Mouse (Mus musculus): Measurements from ENCODE around the gene Myo18b. TPM values are rescaled to one million over a fixed set of nuclear protein-coding genes. Genes with fewer than 3 reads are reported as not detected.

Myo18b gene
- polyA plus RNA-seq, 1 experiment from 2014 or later, result 0.65 TPM

GRCm38 (mm10) chr5:112921914-112922313, 25.8 kb upstream of the Myo18b start:
- H3K27ac ChIP-seq, result no peak overlapping the region
- H3K9ac ChIP-seq, result no peak overlapping the region
- H3K4me2 ChIP-seq, result no peak overlapping the region
- H3K4me3 ChIP-seq (replicated peaks), result no peak overlapping the region
- no peak for ATAC-seq (ENCODE audit: low FRiP score)
- no peaks in the 10 kb centered on the region for H3K4me1 ChIP-seq
- 0 out of 2 replicates have a peak, but pooled peaks cover 4% of the 10 kb centered on the region for H3K36me3 ChIP-seq (replicated peaks)
- no peaks in the 10 kb centered on the region for H3K9me3 ChIP-seq
- H3K27me3 ChIP-seq, result no peaks in the 10 kb centered on the region

DNA sequence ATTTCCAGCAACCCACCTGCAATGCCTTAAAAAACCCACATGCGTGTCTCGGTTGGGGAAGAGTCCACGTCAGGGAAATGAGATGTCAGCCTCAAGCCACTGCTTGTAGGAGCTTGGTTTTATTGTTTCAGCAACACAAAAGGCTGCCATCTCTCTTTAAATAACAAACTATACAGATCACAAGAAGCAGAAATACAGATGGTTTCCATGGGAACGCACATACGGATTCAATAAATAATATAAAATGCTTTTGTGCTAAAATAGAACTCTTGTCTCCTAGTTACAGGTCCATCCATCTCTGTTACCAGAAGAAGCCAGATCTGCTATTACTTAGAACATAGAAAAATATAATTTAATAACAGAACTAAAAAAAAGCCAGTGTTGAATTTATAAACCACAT, 14.2 kb upstream of the Myo18b start:
- H3K9ac ChIP-seq, result no peak overlapping the region
- no peaks in the 10 kb centered on the region; the same call in 1 of the 2 replicates for H3K4me1 ChIP-seq
- H3K27ac ChIP-seq, result no peak overlapping the region
- no peaks in the 10 kb centered on the region for H3K27me3 ChIP-seq
- no peak overlapping the region for H3K4me2 ChIP-seq
- ATAC-seq (ENCODE audit: low FRiP score), result no peak
- H3K36me3 ChIP-seq (replicated peaks), result no peaks in the 10 kb centered on the region
- H3K9me3 ChIP-seq, result no peaks in the 10 kb centered on the region
- H3K4me3 ChIP-seq (replicated peaks), result no peak overlapping the region
- 73% methylated on average over 5 of the region's 5 CpGs for WGBS

- Histone ChIP-seq H3K4me2 (no peak overlapping the region), H3K36me3 (replicated peaks) (no peaks in the 10 kb centered on the region)
- WGBS, result 34% methylated on average over 2 of the region's 2 CpGs
These were observed 12.0 kb upstream of the Myo18b start for GRCm38 (mm10) chr5:112908169-112908614.

DNA sequence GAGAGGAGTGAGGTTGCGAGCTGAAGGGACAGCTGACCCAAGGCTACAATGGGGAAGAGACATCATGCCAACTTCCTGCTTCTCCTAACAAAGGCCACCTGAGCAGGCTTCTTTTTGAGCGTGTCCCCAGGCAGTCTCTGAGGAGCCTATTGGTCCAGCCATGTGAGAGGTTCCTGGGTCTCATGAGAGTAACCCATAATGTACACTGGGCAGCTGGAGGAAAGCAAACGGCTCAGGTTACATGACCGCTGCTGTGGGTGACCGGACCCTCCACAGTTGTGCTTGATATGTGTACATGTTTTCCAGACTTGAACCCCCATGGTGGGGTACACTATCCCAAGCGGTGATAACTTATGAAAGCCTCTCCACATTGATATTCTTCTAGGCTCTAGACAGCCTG, 11.3 kb upstream of the Myo18b start:
- Histone ChIP-seq H3K27me3 (no peaks in the 10 kb centered on the region), H3K4me1 (no peaks in the 10 kb centered on the region; the same call in 1 of the 2 replicates), H3K4me3 (replicated peaks) (no peak overlapping the region), H3K27ac (no peak overlapping the region), H3K4me2 (no peak overlapping the region), H3K9me3 (no peaks in the 10 kb centered on the region), H3K36me3 (replicated peaks) (no peaks in the 10 kb centered on the region), H3K9ac (no peak overlapping the region)
- 83% methylated on average over 6 of the region's 6 CpGs for whole genome bisulfite sequencing
- ATAC-seq (ENCODE audit: low FRiP score), result no peak

More at GRCm38 (mm10) chr5:112908169-112908614, 12.0 kb upstream of the Myo18b start:
- Histone ChIP-seq H3K9me3 (no peaks in the 10 kb centered on the region), H3K4me1 (no peaks in the 10 kb centered on the region; the same call in 1 of the 2 replicates), H3K9ac (no peak overlapping the region), H3K4me3 (replicated peaks) (no peak overlapping the region), H3K27ac (no peak overlapping the region), H3K27me3 (no peaks in the 10 kb centered on the region)
- ATAC-seq (ENCODE audit: low FRiP score), result no peak

- 80% methylated on average over 5 of the region's 5 CpGs for WGBS
- Histone ChIP-seq H3K4me3 (replicated peaks) (no peak overlapping the region), H3K27ac (no peak overlapping the region), H3K9ac (no peak overlapping the region), H3K4me1 (no peaks in the 10 kb centered on the region; the same call in 1 of the 2 replicates), H3K36me3 (replicated peaks) (no peaks in the 10 kb centered on the region), H3K9me3 (no peaks in the 10 kb centered on the region), H3K27me3 (no peaks in the 10 kb centered on the region), H3K4me2 (no peak overlapping the region)
- ATAC-seq (ENCODE audit: low FRiP score), result no peak
These were observed 2.6 kb downstream of the Myo18b start for GRCm38 (mm10) chr5:112893462-112894060.

DNA sequence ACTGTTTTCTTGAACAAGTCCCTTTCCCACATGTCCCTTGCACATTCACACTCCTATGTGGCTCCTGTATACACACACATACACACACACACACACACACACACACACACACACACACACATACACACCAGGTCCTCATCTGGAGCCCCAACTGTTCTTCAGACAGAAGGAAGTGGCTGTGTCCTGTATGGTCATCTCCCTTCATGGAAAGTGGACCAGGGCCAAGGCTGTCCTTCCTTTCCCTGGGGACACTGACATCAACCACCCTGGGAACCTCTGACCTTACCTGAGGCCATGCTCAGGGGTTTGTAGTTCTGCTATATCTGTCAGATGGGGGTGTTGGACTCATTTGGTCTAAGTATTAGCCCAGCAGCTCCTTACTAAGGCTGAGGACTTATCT, 3.8 kb downstream of the Myo18b start:
- Histone ChIP-seq H3K9ac (no peak overlapping the region), H3K9me3 (no peaks in the 10 kb centered on the region), H3K27ac (no peak overlapping the region), H3K27me3 (no peaks in the 10 kb centered on the region), H3K4me1 (no peaks in the 10 kb centered on the region; the same call in 1 of the 2 replicates), H3K4me2 (no peak overlapping the region), H3K4me3 (replicated peaks) (no peak overlapping the region), H3K36me3 (replicated peaks) (no peaks in the 10 kb centered on the region)
- no peak for ATAC-seq (ENCODE audit: low FRiP score)

GRCm38 (mm10) chr5:112888651-112889050, 7.5 kb downstream of the Myo18b start:
- no peaks in the 10 kb centered on the region for H3K36me3 ChIP-seq (replicated peaks)
- no peak for ATAC-seq (ENCODE audit: low FRiP score)
- H3K27me3 ChIP-seq, result no peaks in the 10 kb centered on the region
- no peak overlapping the region for H3K27ac ChIP-seq
- no peak overlapping the region for H3K9ac ChIP-seq
- H3K4me2 ChIP-seq, result no peak overlapping the region
- H3K9me3 ChIP-seq, result no peaks in the 10 kb centered on the region
- 67% methylated on average over 7 of the region's 7 CpGs for WGBS
- peaks cover 12% of the 10 kb centered on the region; the same call in 1 of the 2 replicates for H3K4me1 ChIP-seq
- no peak overlapping the region for H3K4me3 ChIP-seq (replicated peaks)

DNA sequence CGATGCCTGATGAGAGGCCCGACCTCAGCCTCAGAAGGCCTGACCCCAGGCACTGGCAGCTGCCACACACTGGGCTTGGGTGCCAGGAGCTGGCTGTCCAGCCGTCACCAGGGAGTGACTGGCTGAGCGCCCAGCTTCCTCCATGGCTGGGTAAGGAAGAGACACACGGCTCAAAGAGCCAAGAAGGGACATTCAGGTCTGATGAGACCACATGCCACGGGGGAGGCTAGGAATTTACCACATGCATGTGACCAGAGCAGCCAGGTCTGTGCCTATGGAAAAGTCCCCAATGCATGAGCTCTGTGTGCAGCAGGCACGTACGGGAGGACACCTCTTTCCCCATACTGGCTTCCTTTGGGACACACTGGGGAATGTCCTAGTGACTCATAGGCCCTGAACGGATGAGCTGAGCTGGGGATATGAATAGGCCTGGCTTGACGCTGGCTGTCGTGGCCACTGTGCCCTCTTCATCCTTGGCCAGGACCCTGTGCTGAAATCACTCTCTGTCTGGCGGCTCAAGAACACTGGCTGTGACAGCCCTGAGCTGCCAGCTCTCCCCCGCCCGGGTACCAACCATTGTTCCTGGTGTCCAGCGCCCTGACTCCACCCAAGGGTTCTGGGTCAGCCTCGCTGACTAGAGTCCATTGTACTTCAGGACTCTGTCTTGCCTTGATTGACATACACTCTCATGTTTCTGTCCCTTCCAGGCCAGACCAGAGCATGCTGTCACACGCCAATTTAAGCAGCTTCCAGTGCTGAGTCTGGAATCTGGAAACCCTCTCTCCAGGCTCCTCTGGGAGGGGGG, 9.3 kb downstream of the Myo18b start:
- Histone ChIP-seq H3K9ac (no peak overlapping the region), H3K4me2 (no peak overlapping the region), H3K4me1 (peaks cover 12% of the 10 kb centered on the region; the same call in 1 of the 2 replicates), H3K9me3 (no peaks in the 10 kb centered on the region), H3K36me3 (replicated peaks) (no peaks in the 10 kb centered on the region), H3K27ac (no peak overlapping the region), H3K27me3 (no peaks in the 10 kb centered on the region), H3K4me3 (replicated peaks) (no peak overlapping the region)
- 67% methylated on average over 17 of the region's 17 CpGs for WGBS
- no peak for ATAC-seq (ENCODE audit: low FRiP score)

DNA sequence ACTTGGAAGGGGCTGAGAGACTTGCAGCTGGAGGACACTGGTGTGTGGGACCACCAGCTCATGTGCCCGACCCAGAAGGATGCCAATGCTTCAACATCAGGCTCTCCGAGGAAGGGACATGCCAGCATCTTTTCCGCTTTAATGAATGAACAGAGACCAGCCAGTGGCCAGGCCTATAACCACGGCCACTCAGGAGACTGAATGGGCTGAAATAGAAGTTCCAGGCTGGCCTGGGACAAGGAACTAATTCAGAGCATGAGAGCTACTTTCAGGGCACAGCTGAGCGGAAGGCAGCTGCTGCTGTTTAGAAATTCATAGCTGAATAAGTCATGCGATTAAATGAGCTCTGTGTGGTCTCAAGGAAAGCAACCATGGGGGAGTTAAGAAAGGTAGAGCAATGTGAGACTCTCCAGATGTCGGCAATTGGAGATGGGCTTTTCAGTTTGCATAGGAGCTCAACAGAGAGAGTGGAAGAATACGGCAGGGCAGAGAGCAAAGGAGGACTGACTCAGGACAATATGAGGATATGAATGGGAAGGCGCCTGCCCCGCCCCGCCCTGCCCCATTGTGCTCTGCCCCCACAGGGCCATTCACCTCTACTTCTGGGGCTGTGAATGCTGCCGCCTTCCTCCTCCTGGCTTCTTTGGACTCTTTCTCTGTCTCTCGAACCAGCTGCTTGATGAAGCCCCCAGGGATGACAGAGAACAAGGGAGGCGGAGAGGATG, 18.6 kb downstream of the Myo18b start:
- Histone ChIP-seq H3K4me1 (peaks cover 11% of the 10 kb centered on the region), H3K9me3 (no peaks in the 10 kb centered on the region), H3K27ac (no peak overlapping the region), H3K36me3 (replicated peaks) (no peaks in the 10 kb centered on the region), H3K4me3 (replicated peaks) (no peak overlapping the region), H3K4me2 (no peak overlapping the region), H3K27me3 (peaks cover 13% of the 10 kb centered on the region; the same call in 1 of the 2 replicates), H3K9ac (no peak overlapping the region)
- 48% methylated on average over 14 of the region's 14 CpGs for WGBS
- no peak for ATAC-seq (ENCODE audit: low FRiP score)

DNA sequence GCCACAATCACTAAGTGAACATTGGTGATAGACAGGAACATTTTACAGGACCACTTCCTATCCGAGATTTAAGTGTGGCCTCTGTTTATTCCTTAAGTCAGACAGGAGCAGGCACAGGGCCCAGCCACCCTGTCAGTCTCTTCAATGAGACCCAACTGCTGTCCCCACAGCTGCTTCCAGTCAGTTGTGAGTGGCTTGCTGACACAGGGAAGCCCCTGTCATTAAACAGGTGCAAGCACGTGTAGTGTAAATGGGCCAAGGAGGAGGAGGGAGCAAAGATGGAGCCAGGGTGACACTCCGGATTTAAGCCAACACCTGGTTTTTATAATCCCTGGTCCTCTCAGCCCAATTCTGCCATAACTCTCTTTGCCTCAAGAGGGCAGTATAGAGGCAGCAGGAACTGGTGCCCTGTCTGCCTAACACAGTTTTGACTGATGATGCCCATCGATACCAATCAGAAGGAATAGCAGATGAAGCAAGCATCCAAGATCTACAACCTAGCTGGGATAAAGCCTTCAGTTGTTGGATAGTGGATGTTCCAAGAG, 19.2 kb downstream of the Myo18b start:
- no peaks in the 10 kb centered on the region for H3K9me3 ChIP-seq
- no peaks in the 10 kb centered on the region for H3K36me3 ChIP-seq (replicated peaks)
- 39% methylated on average over 4 of the region's 4 CpGs for WGBS
- H3K4me1 ChIP-seq, result peaks cover 11% of the 10 kb centered on the region
- no peak overlapping the region for H3K4me2 ChIP-seq
- no peak overlapping the region for H3K9ac ChIP-seq
- no peak overlapping the region for H3K27ac ChIP-seq
- peaks cover 17% of the 10 kb centered on the region; the same call in 1 of the 2 replicates for H3K27me3 ChIP-seq
- ATAC-seq (ENCODE audit: low FRiP score), result no peak
- H3K4me3 ChIP-seq (replicated peaks), result no peak overlapping the region

DNA sequence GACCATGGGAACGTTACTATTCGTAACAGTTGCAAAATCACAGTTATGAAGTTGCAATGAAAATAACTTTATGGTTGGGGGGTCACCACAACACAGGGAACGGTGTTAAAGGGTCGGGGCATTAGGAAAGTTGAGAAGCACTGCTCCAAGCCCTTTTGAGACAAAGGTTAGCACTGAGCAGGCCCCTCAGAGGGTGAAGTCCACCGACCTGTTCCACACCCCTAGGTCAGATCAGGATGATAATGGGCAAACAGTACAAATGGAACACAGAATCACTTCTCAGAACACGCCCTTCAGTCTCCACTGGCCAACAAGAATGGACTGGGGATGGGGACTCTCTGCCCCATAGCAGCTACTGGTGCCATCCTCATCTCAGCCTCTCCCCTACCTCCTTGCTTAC, 23.2 kb downstream of the Myo18b start:
- Histone ChIP-seq H3K27me3 (peaks cover 32% of the 10 kb centered on the region), H3K9me3 (no peaks in the 10 kb centered on the region), H3K36me3 (replicated peaks) (no peaks in the 10 kb centered on the region), H3K9ac (no peak overlapping the region), H3K4me1 (peaks cover 8% of the 10 kb centered on the region), H3K4me3 (replicated peaks) (no peak overlapping the region), H3K27ac (no peak overlapping the region), H3K4me2 (no peak overlapping the region)
- 73% methylated on average over 6 of the region's 6 CpGs for WGBS
- ATAC-seq (ENCODE audit: low FRiP score), result no peak

- Histone ChIP-seq H3K4me2 (no peak overlapping the region), H3K9me3 (no peaks in the 10 kb centered on the region), H3K4me3 (replicated peaks) (no peak overlapping the region), H3K4me1 (no peaks in the 10 kb centered on the region), H3K9ac (no peak overlapping the region), H3K36me3 (replicated peaks) (no peaks in the 10 kb centered on the region), H3K27me3 (peaks cover 39% of the 10 kb centered on the region), H3K27ac (no peak overlapping the region)
- ATAC-seq (ENCODE audit: low FRiP score), result no peak
- WGBS, result 20% methylated on average over 9 of the region's 9 CpGs
These were observed 25.4 kb downstream of the Myo18b start for GRCm38 (mm10) chr5:112870729-112871128.

All from forebrain, embryonic 12.5 days (tissue).